In the genomic region with DNA sequence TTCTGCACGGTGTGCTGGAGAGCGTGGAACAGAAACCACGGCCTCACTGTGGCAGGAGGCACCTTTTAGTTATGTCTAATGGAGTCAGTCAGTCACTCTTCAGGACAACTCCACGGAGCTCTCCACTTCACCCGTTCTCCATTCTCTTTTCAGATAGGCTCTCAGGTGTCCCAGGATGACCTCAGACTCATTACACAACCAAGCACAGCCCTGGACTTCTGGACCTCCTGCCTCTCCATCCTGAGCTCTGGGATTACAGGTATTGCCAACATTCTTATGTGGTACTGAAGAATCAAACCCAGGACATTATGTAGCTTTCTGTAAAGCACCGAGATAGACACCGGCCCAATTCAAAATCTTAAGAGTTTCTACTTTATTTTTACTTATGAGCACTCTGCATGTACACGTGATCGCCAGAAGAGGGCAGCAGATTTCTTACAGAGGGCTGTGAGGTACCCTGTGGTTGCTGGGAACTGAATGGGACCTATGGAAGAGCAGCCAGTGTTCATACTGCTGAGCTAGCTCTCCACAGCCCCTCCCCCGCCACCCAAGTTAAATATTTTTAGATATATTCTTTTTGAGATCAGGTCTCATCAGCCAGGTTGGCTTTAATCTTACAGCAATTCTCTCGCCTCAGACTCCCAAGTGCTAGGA, we compare ENCODE assay signal across 9 mouse cellular contexts. TPM values are rescaled to one million over a fixed set of nuclear protein-coding genes. Genes with fewer than 3 reads are reported as not detected.
DNase-seq lines count a peak whose midpoint lies in the region; ATAC-seq and TF ChIP-seq lines count a peak whose summit lies in the region.
"Had no signal": no experiment of that assay in that cellular context is flagged by ENCODE, and none has a peak within 500 bp of the region (broad histone marks: within the 10 kb centered on the region; RNA-seq: fewer than 3 reads in every experiment).

No protein-coding gene starts in this region.

- TF ChIP-seq POLR2A in heart, adult 2 months (IDR thresholded peaks at IDR 0.05; ENCODE audit: insufficient read depth, low read depth, low read length): no peak
- no peak for TF ChIP-seq POLR2A in CH12.LX (IDR thresholded peaks at IDR 0.05; ENCODE audit: low read depth, low read length)
- TF ChIP-seq POLR2A in brain, embryonic 14.5 days (IDR thresholded peaks at IDR 0.05; ENCODE audit: borderline replicate concordance, extremely low read depth, insufficient read depth, insufficient read length, poor library complexity, severe bottlenecking): no peak

- no peaks in the 10 kb centered on the region for H3K79me2 ChIP-seq in heart, adult 2 months (replicated peaks; ENCODE audit: control insufficient read depth, insufficient read depth, low read length)
- H3K79me2 ChIP-seq in CH12.LX (replicated peaks; ENCODE audit: control insufficient read depth, extremely low read depth, insufficient read depth, poor library complexity, severe bottlenecking): no peaks in the 10 kb centered on the region

- peak in 1 of 2 experiments; percentile 24 for DNase-seq in heart, adult 2 months
- no peak for DNase-seq in heart, postnatal 25 days (ENCODE audit: low spot score)
- peak; percentile 79 for DNase-seq in CH12.LX (ENCODE audit: extremely low read depth)
- peak; percentile 92 for DNase-seq in brain, embryonic 14.5 days (ENCODE audit: low read depth)
- DNase-seq in kidney, postnatal 4 days: peak; percentile 50 to 62
- DNase-seq in mesoderm, embryonic 11.5 days (ENCODE audit: low read depth, low spot score): peak; percentile 83
- peak; percentile 37 for DNase-seq in yolk sac, embryonic 10.5 days (ENCODE audit: low spot score)

- no peak for TF ChIP-seq EP300 in heart, adult 2 months (IDR thresholded peaks at IDR 0.05; ENCODE audit: insufficient read depth, low read depth, low read length)
- no peak for TF ChIP-seq EP300 in CH12.LX (IDR thresholded peaks at IDR 0.05; ENCODE audit: low read length)

- no peaks in the 10 kb centered on the region for H3K27me3 ChIP-seq in heart, adult 2 months (ENCODE audit: control insufficient read depth, insufficient read depth, low read length)
- no peaks in the 10 kb centered on the region for H3K27me3 ChIP-seq in CH12.LX (replicated peaks)
- H3K27me3 ChIP-seq in heart, embryonic 12.5 days (replicated peaks): no peaks in the 10 kb centered on the region
- H3K27me3 ChIP-seq: neural tube, embryonic 12.5 days had no signal

- dilution Hi-C loops in CH12.LX (cut with MboI; ENCODE audit: extremely low pct_ligation_motif_present, extremely low pct_unique_long_range_greater_than_20kb, low sequenced_read_pairs): no loop called here

- H3K4me1 ChIP-seq in heart, adult 2 months (ENCODE audit: control insufficient read depth, insufficient read depth, low read length): no peaks in the 10 kb centered on the region
- no peaks in the 10 kb centered on the region for H3K4me1 ChIP-seq in CH12.LX (ENCODE audit: control insufficient read depth in 1 of 2, insufficient read depth in 2 of 2)
- no peaks in the 10 kb centered on the region for H3K4me1 ChIP-seq in heart, embryonic 12.5 days (replicated peaks)
- H3K4me1 ChIP-seq: neural tube, embryonic 12.5 days had no signal

- WGBS in heart, adult 2 months: 55% methylated on average over 11 of the region's 11 CpGs
- 69% methylated on average over 11 of the region's 11 CpGs for WGBS in heart, embryonic 12.5 days

- no peak overlapping the region for H3K27ac ChIP-seq in heart, adult 2 months
- no peak overlapping the region for H3K27ac ChIP-seq in CH12.LX (ENCODE audit: insufficient read depth, low read depth)
- no peak overlapping the region for H3K27ac ChIP-seq in heart, embryonic 12.5 days (ENCODE audit: poor library complexity, severe bottlenecking)
- H3K27ac ChIP-seq: neural tube, embryonic 12.5 days had no signal

- no peak overlapping the region for H3K9ac ChIP-seq in heart, adult 2 months (ENCODE audit: low read depth, low read length)
- H3K9ac ChIP-seq in CH12.LX (ENCODE audit: insufficient read depth, low read depth): no peak overlapping the region
- no peak overlapping the region for H3K9ac ChIP-seq in heart, embryonic 12.5 days
- H3K9ac ChIP-seq: neural tube, embryonic 12.5 days had no signal

- in situ Hi-C loops in CH12.LX (cut with MboI; ENCODE audit: low pct_ligation_motif_present, low pct_unique_long_range_greater_than_20kb, low sequenced_read_pairs): loop anchor here (10.0 kb wide), 1 partner anchor 158 kb away; no protein-coding TSS in a partner anchor

- H3K9me3 ChIP-seq in CH12.LX (replicated peaks; ENCODE audit: low read length): no peaks in the 10 kb centered on the region
- no peaks in the 10 kb centered on the region for H3K9me3 ChIP-seq in heart, embryonic 12.5 days (replicated peaks)
- H3K9me3 ChIP-seq: neural tube, embryonic 12.5 days had no signal

- intact Hi-C loops in heart, adult 2 months (cut with DNase I): loop anchor here (1.0 to 2.0 kb wide), 3 partner anchors 69 to 164 kb away; a partner anchor contains a TSS
- intact Hi-C loops in heart, postnatal 25 days (cut with DNase I): loop anchor here (2.0 to 5.0 kb wide), 3 partner anchors 70 to 170 kb away; a partner anchor contains a TSS

- ATAC-seq in heart, embryonic 12.5 days (ENCODE audit: insufficient number of reproducible peaks, low FRiP score): peak; percentile 71; the same call in 1 of the 2 replicates

- H3K4me2 ChIP-seq in CH12.LX (ENCODE audit: insufficient read depth, low read depth, poor library complexity, severe bottlenecking): no peak overlapping the region
- no peak overlapping the region for H3K4me2 ChIP-seq in heart, embryonic 12.5 days
- H3K4me2 ChIP-seq: neural tube, embryonic 12.5 days had no signal

- peak; percentile 72 for TF ChIP-seq RAD21 in CH12.LX (IDR thresholded peaks at IDR 0.05; ENCODE audit: low read depth, low read length)

- peak; percentile 91 for TF ChIP-seq CTCF in heart, adult 2 months (IDR thresholded peaks at IDR 0.05)
- peak; percentile 43 to 88 for TF ChIP-seq CTCF in CH12.LX (conservative IDR thresholded peaks at IDR 0.05 in 1 of 2, IDR thresholded peaks at IDR 0.05 in 1 of 2; ENCODE audit: low read depth in 2 of 2, low read length in 2 of 2)
- TF ChIP-seq CTCF in brain, embryonic 14.5 days (IDR thresholded peaks at IDR 0.05; ENCODE audit: borderline replicate concordance, extremely low read depth, insufficient read depth, insufficient read length): peak; percentile 72; the same call in 1 of the 2 replicates

- no peak overlapping the region for H3K4me3 ChIP-seq in heart, adult 2 months
- no peak overlapping the region for H3K4me3 ChIP-seq in CH12.LX (replicated peaks in 1 of 3; ENCODE audit: low read depth in 2 of 3, low read length in 2 of 3, poor library complexity in 1 of 3)
- no peak overlapping the region for H3K4me3 ChIP-seq in heart, embryonic 12.5 days
- H3K4me3 ChIP-seq: neural tube, embryonic 12.5 days had no signal

- H3K36me3 ChIP-seq in heart, adult 2 months (ENCODE audit: control insufficient read depth, insufficient read depth, low read length): no peaks in the 10 kb centered on the region
- H3K36me3 ChIP-seq in CH12.LX (replicated peaks in 1 of 2; ENCODE audit: control insufficient read depth in 1 of 2, insufficient read depth in 1 of 2, low read length in 1 of 2): peaks cover 26 to 63% of the 10 kb centered on the region in 2 experiments
- H3K36me3 ChIP-seq in heart, embryonic 12.5 days: peaks cover 29% of the 10 kb centered on the region

TF ChIP-seq in CH12.LX, 34 proteins besides CTCF, POLR2A, EP300 and RAD21 (continues in another document):
- peak; percentile 71; the same call in 1 of the 2 replicates for TF ChIP-seq MAFK (IDR thresholded peaks at IDR 0.05; ENCODE audit: insufficient replicate concordance, low read length)
- no peak for TF ChIP-seq CHD1 (IDR thresholded peaks at IDR 0.05; ENCODE audit: low read depth, low read length)
- TF ChIP-seq MYC (IDR thresholded peaks at IDR 0.05; ENCODE audit: low read depth, low read length): peak; percentile 49; the same call in 1 of the 2 replicates
- peak; percentile 37; the same call in 1 of the 2 replicates for TF ChIP-seq USF2 (conservative IDR thresholded peaks at IDR 0.05; ENCODE audit: low read depth, low read length)
- TF ChIP-seq ZMIZ1 (IDR thresholded peaks at IDR 0.05; ENCODE audit: low read depth, low read length): no peak
- TF ChIP-seq NELFE (IDR thresholded peaks at IDR 0.05; ENCODE audit: low read depth, low read length): no peak
- 0 out of 2 replicates have a peak, but pooled peaks have one; percentile 28 for TF ChIP-seq BHLHE40 (IDR thresholded peaks at IDR 0.05; ENCODE audit: low read depth, low read length)
- TF ChIP-seq JUN (IDR thresholded peaks at IDR 0.05; ENCODE audit: insufficient read depth, low read depth, low read length): no peak
- TF ChIP-seq UBTF (IDR thresholded peaks at IDR 0.05; ENCODE audit: low read depth, low read length): no peak
- TF ChIP-seq USF1 (IDR thresholded peaks at IDR 0.05; ENCODE audit: low read depth, low read length): peak; percentile 55
- TF ChIP-seq CHD2 (IDR thresholded peaks at IDR 0.05; ENCODE audit: low read length): peak; percentile 31; the same call in 1 of the 2 replicates

RNA-seq across cellular contexts. Expression of a gene that starts 16.9 kb away (rescaled TPM):
- total RNA-seq in heart, adult 2 months (2021): 10 to 100 TPM in 1 of 2 experiments, 1 to 10 TPM in 1; 3.1 to 14.5 TPM
- polyA plus RNA-seq in heart, adult 2 months (2012; rRNA removed): 3.5 and 6.9 TPM in 2 replicates
- total RNA-seq in heart, postnatal 25 days (2021): 1 to 10 TPM; 3.5 to 4.5 TPM
- 2.2 and 3.0 TPM in 2 replicates for total RNA-seq in CH12.LX (2012; rRNA removed)
- 0.81 and 0.95 TPM in 2 replicates for total RNA-seq in CH12.LX (2014; rRNA removed)
- 2.3 and 3.6 TPM in 2 replicates for polyA plus RNA-seq in CH12.LX (2012; ENCODE audit: insufficient read length, low read depth)
- 4.8 and 5.3 TPM in 2 replicates for polyA plus RNA-seq in brain, embryonic 14.5 days (2012; rRNA removed)
- 16.5 and 22.5 TPM in 2 replicates for polyA plus RNA-seq in heart, embryonic 12.5 days (2016; fragmentation: Nextera tagmentation; extraction: Ambion mirVana)

RNA-seq across cellular contexts. Expression of a gene that starts 39.4 kb away (rescaled TPM):
- 1 to 10 TPM; 3.8 to 3.9 TPM for total RNA-seq in heart, adult 2 months (2021)
- polyA plus RNA-seq in heart, adult 2 months (2012; rRNA removed): 7.7 and 8.3 TPM in 2 replicates
- 1 to 10 TPM; 5.8 to 6.5 TPM for total RNA-seq in heart, postnatal 25 days (2021)
- total RNA-seq in CH12.LX (2012; rRNA removed) (not detected in 2 replicates), CH12.LX (2014; rRNA removed) (not detected in 2 replicates)
- polyA plus RNA-seq in CH12.LX (2012; ENCODE audit: insufficient read length, low read depth): not detected in 2 replicates
- 221 and 276 TPM in 2 replicates for polyA plus RNA-seq in brain, embryonic 14.5 days (2012; rRNA removed)
- 4.5 and 5.6 TPM in 2 replicates for polyA plus RNA-seq in heart, embryonic 12.5 days (2016; fragmentation: Nextera tagmentation; extraction: Ambion mirVana)

RNA-seq across cellular contexts. Expression of a gene that starts 56.7 kb away (rescaled TPM):
- total RNA-seq in heart, adult 2 months (2021): 10 to 100 TPM; 83.4 to 86.9 TPM
- 118 and 119 TPM in 2 replicates for polyA plus RNA-seq in heart, adult 2 months (2012; rRNA removed)
- total RNA-seq in heart, postnatal 25 days (2021): 100 to 1,000 TPM; 101 to 104 TPM
- total RNA-seq in CH12.LX (2012; rRNA removed) (106 and 165 TPM in 2 replicates), CH12.LX (2014; rRNA removed) (63.7 and 80.6 TPM in 2 replicates)
- 420 and 453 TPM in 2 replicates for polyA plus RNA-seq in CH12.LX (2012; ENCODE audit: insufficient read length, low read depth)
- polyA plus RNA-seq in brain, embryonic 14.5 days (2012; rRNA removed): 33.2 and 53.0 TPM in 2 replicates
- polyA plus RNA-seq in heart, embryonic 12.5 days (2016; fragmentation: Nextera tagmentation; extraction: Ambion mirVana): 189 and 191 TPM in 2 replicates

Comparison
In these comparisons a context has a peak if more than half of its experiments do, and no peak if none do; other contexts are left out.
1. RNA of a gene that starts 39.4 kb away (polyA plus RNA-seq): 221 to 276 TPM in brain, embryonic 14.5 days; 7.7 to 8.3 TPM in heart, adult 2 months, 4.5 to 5.6 TPM in heart, embryonic 12.5 days and not detected in CH12.LX; every median in the first group is over 10 times any median in the second.
2. Peak in every context shown above with its lines, with median percentiles within 50 percentile points of each other: CTCF ChIP-seq.